Mouse (Mus musculus) E14TG2a.4 (cell line): ENCODE data around the gene Dlx2.
A peak's percentile ranks its signal among the peaks of the same experiment; 100 is the strongest.

Source experiments
- CTCF ChIP-seq: conservative IDR thresholded peaks from 2 replicates; pipeline ENCODE4 v1.5.1; 2014; ENCODE audit warnings: low read length
- POU5F1 ChIP-seq: IDR thresholded peaks from 2 replicates; pipeline ENCODE4 v1.6.1; 2014; ENCODE audit warnings: low read length, borderline replicate concordance

GRCm38 (mm10) chr2:71577059-71577458, 30.5 kb upstream of the Dlx2 start:
- TF ChIP-seq CTCF = peak; percentile 56
- no peak for TF ChIP-seq POU5F1
